Mouse (Mus musculus): ENCODE data around the gene Tfb2m.

Gene Tfb2m

DNA sequence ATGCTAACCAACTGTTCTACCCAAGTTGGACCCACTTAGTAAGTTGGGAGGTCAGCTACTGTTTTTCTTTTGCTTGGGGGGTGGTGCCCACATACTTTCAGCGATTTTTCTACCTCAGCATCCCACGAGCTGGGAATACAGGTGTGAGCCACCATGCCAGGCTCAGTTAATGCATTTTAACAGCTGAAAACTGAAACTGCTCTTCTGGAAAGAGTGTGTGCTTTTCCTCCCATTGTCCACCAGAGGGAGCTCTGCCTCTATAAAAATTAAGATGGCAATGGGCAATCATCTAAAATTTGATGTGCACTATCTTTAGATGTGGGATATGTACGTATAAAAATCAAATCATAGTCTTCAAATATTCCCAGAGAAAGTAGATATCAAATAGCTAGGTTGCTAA is 43.5 kb downstream of the Tfb2m start:
- DNase-seq (ENCODE audit: low read depth), result no peak

DNA sequence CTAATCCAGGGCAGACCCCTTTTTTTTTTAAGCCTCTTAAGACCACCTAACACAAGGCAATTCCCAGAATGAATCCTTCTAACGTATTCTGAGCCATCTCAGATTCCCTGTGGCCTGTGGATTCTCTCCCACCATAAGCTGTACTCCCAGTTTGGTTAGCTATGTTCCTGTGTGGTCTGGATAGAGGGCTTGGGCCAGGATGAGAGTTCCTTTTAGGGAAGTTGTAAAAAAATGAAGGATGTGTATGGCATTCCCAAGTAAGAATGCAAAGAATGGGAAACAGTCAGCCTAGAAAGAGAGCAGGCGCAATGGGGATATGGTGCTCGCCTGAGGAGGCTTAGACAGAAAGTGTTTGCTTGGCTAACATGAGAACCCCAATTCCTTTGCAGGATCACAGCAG is 46.8 kb downstream of the Tfb2m start:
- no peak for DNase-seq (ENCODE audit: low read depth)

GRCm38 (mm10) chr1:179492908-179493307 is 53.2 kb downstream of the Tfb2m start:
- no peak for DNase-seq (ENCODE audit: low read depth)

DNA sequence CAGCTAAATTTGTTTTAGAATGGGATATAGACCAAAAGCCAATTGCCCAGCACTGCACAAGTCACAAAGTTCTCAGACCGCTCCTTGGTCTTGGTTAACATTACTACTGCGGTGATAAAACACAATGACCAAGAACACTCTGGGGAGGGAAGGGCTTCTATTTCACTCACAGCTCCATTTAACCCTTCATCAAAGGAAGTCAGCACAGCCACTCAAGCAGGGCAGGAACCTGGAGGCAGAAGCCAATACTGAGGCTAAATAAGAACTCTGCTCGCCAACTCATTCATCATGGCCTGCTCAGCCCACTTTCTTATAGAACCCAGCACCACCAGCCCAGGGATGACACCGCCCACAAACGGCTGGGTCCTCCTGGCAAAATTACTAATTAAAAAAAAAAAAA is 57.5 kb downstream of the Tfb2m start:
- DNase-seq (ENCODE audit: low read depth), result no peak

GRCm38 (mm10) chr1:179487990-179488389 is 58.1 kb downstream of the Tfb2m start:
- DNase-seq (ENCODE audit: low read depth), result no peak

DNA sequence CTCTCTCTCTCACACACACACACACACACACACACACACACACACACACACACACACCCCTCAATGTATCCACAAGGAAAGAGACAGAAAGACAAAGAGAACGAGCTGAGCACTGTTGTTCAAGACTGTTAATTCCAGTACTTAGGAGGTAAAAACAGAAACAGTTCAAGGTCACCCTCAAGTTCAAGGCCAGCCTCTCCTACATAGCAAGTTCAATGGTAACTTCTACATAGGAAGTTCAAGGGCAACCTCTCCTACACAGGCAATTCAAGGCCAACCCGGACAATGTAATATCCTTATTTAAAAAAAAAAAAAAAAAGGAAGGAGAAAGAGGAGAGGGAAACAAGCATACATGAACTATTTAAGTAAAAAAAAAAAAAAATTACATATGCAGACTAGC is 58.8 kb downstream of the Tfb2m start:
- no peak for DNase-seq (ENCODE audit: low read depth)

GRCm38 (mm10) chr1:179485784-179486540 is 60.1 kb downstream of the Tfb2m start:
- no peak for DNase-seq (ENCODE audit: low read depth)

- no peak for DNase-seq (ENCODE audit: low read depth)
Observed at GRCm38 (mm10) chr1:179480862-179481261, 65.2 kb downstream of the Tfb2m start.
